Mouse (Mus musculus) heart, postnatal 10 days (tissue): ENCODE measurements around the gene Irf7. TPM values are rescaled to one million over a fixed set of nuclear protein-coding genes. Genes with fewer than 3 reads are reported as not detected.

Source experiments
- microRNA-seq, 2 experiments: library from miRNA; unstranded; fragments of <30 nt; microRNA quantifications; one replicate each; pipeline ENCODE4 v1.2.0; 2022
- total RNA-seq, 2 experiments: library from RNA; stranded (reverse); gene quantifications; 2 replicates each; pipeline ENCODE4 v1.2.3; 2021

Gene Irf7
- total RNA-seq, 2 experiments from 2014 or later, result 1.7 TPM

Small RNA genes within 50 kb of the gene (microRNA-seq; reads per million reads assigned to microRNA genes)
- gene Mir210, result 530 to 863 reads per million in 2 experiments

Other genes with a start within 250 kb of the Irf7 start
- gene Ifitm6, start 248.6 kb downstream of the Irf7 start, total RNA-seq, result under 1 TPM in 1 of 2 experiments, not detected in 1; 0.69 TPM
- gene Gm17387, start 237.3 kb downstream of the Irf7 start, total RNA-seq, result not detected
- gene B4galnt4, start 205.4 kb downstream of the Irf7 start, total RNA-seq, result under 1 TPM in 1 of 2 experiments, not detected in 1; 0.22 TPM
- gene Pkp3, start 188.3 kb downstream of the Irf7 start, total RNA-seq, result under 1 TPM in 1 of 2 experiments, not detected in 1; 0.24 TPM
- 1 to 10 TPM; 6.7 to 8.2 TPM for gene Sigirr, start 165.9 kb downstream of the Irf7 start, total RNA-seq
- under 1 TPM; 0.10 to 0.14 TPM for gene Ano9, start 148.7 kb downstream of the Irf7 start, total RNA-seq
- 10 to 100 TPM; 37.4 to 45.9 TPM for gene Ptdss2, start 144.1 kb downstream of the Irf7 start, total RNA-seq
- 10 to 100 TPM; 72.9 to 75.3 TPM for gene Rnh1, start 93.6 kb downstream of the Irf7 start, total RNA-seq
- gene Hras, start 72.5 kb downstream of the Irf7 start, total RNA-seq, result 100 to 1,000 TPM; 102 to 114 TPM
- 1 to 10 TPM; 3.3 to 4.0 TPM for gene Lrrc56, start 72.3 kb downstream of the Irf7 start, total RNA-seq
- gene Lmntd2, start 52.4 kb downstream of the Irf7 start, total RNA-seq, result not detected
- gene Rassf7, start 50.6 kb downstream of the Irf7 start, total RNA-seq, result 1 to 10 TPM; 1.9 to 4.9 TPM
- gene Phrf1, start 37.7 kb downstream of the Irf7 start, total RNA-seq, result 10 to 100 TPM; 46.1 to 47.4 TPM
- not detected for gene Cdhr5, start 10.3 kb upstream of the Irf7 start, total RNA-seq
- gene Sct, start 12.7 kb upstream of the Irf7 start, total RNA-seq, result under 1 TPM in 1 of 2 experiments, not detected in 1; 0.48 TPM
- gene Drd4, start 25.5 kb upstream of the Irf7 start, total RNA-seq, result not detected
- 10 to 100 TPM; 25.0 to 27.0 TPM for gene Deaf1, start 61.2 kb upstream of the Irf7 start, total RNA-seq
- gene Tmem80, start 61.3 kb upstream of the Irf7 start, total RNA-seq, result 10 to 100 TPM; 13.5 to 14.7 TPM
- gene Eps8l2, start 72.4 kb upstream of the Irf7 start, total RNA-seq, result 1 to 10 TPM; 2.8 to 3.0 TPM
- gene Taldo1, start 125.7 kb upstream of the Irf7 start, total RNA-seq, result 100 to 1,000 TPM; 137 to 155 TPM
- gene Gatd1, start 147.7 kb upstream of the Irf7 start, total RNA-seq, result 10 to 100 TPM; 12.2 to 15.0 TPM
- 1 to 10 TPM; 1.6 TPM for gene Cend1, start 163.0 kb upstream of the Irf7 start, total RNA-seq
- gene Slc25a22, start 171.4 kb upstream of the Irf7 start, total RNA-seq, result 10 to 100 TPM; 53.3 to 59.8 TPM
- 1 to 10 TPM; 2.3 to 3.5 TPM for gene Pidd1, start 177.5 kb upstream of the Irf7 start, total RNA-seq
- gene Rplp2, start 180.9 kb upstream of the Irf7 start, total RNA-seq, result 1,000 to 10,000 TPM; 1,065 to 1,124 TPM
- 100 to 1,000 TPM; 244 to 353 TPM for gene Pnpla2, start 188.7 kb upstream of the Irf7 start, total RNA-seq
- 10 to 100 TPM; 23.2 to 26.1 TPM for gene Cracr2b, start 194.6 kb upstream of the Irf7 start, total RNA-seq
- gene Cd151, start 200.9 kb upstream of the Irf7 start, total RNA-seq, result 100 to 1,000 TPM; 297 to 312 TPM
- 10 to 100 TPM; 59.8 to 65.5 TPM for gene Polr2l, start 208.7 kb upstream of the Irf7 start, total RNA-seq
- 10 to 100 TPM; 37.3 to 38.9 TPM for gene Tspan4, start 208.8 kb upstream of the Irf7 start, total RNA-seq